Mouse (Mus musculus) left cerebral cortex, adult 9 months (tissue): ENCODE measurements around the gene Mat2a.
"Not testable (repeated sequence)": the region's sequence is repeated elsewhere in the genome, so short reads cannot be mapped to it uniquely, and the experiment has no call there.

Experiments used
- DNase-seq, 2 experiments: peaks; one replicate each; pipeline ENCODE4 v3.0.0; 2022; ENCODE audit warnings: low spot score in 2 of 2

Gene Mat2a

DNA sequence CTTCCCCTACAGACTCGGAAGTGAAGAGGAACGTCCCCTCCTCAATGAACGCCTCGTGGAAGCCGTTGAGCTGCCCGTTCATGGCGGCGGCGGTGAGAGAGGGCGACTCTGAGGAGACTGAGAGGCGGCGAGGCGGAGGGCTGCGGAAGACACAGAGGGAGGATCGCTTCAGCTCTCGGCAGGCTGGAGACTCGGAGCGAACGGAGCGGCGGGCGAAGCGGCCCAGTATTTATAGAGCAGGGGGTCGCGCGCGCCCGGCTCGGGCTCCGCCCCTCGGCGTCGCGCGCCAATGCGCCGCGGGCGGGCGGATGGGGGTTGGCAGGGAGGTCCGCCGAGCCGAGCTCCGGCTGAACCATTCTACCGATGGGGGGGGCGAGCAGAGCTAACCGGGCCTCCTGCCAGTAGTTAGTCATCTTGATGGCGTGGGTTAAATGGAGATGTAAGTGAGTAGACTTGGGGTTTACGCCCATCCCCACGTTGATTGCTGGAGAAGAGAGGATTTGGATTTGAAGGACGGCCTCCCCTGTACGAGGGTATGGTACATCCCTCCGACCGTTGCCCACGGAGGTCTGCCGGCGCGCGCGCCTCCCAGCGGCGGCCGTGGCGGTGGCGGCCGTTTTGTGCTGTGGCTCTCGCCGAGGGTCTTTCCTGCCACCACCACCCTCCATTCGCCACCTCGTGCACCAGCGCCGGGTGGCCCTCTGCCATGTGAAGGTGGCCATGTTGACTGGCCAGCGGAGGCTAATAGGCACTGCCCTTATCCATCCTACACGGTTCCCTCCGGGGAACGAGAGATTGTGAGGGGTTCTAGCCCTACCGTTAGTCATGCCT is at the start of gene Mat2a:
Gene Mat2a, minus strand, starts transcription at position 204 of the 831 bp plus-strand sequence.
- peak; percentile 94 to 97 for DNase-seq

DNA sequence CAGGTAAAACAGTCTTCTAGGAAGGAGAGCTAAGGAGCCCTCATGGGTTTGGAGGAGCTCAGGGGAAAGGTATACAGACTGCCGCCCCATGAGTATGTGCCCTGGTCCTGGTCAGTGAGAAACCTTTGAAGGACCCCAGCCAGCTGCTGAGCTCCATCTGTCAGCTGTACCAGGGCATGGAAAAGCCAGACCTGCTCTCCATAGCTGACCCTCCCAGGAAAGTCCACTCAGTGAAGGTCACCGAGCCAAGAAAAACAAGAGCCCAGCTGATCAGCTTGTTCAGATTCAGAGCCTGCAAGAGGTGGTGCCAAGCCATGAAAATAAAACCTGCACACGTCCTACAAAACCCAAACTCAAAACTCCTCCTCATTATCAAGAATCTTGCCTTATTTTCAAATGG is 49.5 kb upstream of the Mat2a start:
- no peak for DNase-seq

DNA sequence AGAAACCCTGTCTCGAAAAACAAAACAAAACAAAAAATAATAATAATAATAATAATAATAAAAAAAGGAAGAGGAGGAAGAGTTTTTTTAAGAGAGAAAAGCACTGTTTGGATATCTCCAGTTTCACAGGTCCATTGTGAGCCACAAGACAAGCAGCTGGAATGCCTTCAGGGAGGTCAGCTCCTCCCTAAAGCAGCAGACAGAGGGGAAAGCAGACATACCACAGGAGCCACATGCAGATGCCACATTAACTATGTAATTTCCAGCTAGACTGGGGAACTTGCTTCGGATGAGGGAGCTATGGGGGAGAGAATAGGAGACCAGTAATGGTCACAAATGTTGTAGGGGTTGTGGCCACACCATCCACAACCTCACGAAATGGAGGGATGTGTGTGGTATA is 47.9 kb upstream of the Mat2a start:
- DNase-seq, result no peak

DNA sequence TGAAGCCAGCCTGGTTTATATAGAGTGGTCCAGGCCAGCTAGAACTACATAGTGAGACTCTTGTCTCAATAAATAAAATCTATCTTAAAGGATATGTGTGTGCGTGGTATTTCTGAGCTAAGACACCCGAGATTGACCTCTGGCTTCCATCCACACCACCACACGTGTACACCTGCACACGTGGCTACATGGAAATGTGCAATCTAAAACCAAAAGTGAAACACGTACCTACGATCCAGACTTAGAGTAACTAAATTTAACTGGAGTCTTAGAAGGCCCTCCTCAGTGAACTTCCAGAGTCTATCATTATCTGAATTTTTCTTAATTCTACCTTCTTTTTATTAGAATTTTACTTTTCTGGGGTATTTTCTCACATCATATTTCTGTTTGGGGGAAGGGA is 46.9 kb upstream of the Mat2a start:
- DNase-seq, result no peak

DNA sequence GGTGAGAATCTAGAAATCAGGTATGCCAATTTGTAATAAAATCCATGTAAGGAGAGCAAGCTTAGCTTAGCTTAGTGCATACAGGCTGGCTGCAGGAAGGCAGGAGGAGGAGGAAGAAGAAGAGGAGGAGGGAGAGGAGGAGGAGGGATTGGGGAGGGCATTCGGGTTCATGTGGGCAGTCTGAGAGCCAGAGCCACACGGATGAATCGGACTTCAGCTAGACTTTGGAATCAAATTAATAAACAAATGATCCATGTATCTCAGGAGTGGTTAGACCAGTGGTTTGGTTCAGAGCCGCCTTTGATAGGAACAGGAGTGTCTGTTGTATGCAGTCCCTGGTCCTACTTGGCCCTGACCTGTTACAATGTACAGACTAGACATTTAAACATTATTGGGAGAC is 45.5 kb upstream of the Mat2a start:
- no peak for DNase-seq

DNA sequence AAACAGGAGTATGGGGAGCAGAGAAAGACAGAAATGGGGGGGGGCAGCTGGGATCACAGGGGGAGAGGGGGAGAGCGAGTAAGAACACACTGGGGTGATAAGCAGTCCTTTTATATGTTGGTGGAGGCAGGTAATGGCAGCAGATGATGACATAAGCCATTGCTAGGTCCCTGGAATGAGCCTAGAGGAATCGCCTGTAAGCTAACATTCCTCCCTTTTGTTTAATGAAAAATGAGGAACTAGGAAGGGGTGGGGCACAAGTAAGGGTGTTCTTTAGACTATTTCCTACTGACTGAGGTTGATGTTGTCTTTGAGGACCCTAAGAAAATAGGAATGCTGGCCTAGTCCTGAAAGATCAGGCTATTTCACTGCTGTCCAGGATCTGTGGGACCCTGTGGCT is 42.8 kb upstream of the Mat2a start:
- DNase-seq, result no peak

DNA sequence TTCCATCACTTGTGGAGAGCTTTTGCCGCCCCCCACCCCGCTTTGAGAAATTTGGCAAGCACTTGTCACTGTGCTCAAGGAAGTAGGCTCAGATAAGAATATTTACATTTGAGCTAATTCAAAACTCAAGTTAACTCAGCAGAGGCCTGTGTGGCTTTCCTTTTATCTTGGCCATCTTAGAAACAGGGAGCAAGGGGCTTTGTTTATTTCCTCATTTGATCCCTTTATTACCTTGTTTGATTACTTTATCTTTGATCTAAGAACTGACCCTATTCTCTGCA is 41.0 kb upstream of the Mat2a start:
- no peak for DNase-seq

DNA sequence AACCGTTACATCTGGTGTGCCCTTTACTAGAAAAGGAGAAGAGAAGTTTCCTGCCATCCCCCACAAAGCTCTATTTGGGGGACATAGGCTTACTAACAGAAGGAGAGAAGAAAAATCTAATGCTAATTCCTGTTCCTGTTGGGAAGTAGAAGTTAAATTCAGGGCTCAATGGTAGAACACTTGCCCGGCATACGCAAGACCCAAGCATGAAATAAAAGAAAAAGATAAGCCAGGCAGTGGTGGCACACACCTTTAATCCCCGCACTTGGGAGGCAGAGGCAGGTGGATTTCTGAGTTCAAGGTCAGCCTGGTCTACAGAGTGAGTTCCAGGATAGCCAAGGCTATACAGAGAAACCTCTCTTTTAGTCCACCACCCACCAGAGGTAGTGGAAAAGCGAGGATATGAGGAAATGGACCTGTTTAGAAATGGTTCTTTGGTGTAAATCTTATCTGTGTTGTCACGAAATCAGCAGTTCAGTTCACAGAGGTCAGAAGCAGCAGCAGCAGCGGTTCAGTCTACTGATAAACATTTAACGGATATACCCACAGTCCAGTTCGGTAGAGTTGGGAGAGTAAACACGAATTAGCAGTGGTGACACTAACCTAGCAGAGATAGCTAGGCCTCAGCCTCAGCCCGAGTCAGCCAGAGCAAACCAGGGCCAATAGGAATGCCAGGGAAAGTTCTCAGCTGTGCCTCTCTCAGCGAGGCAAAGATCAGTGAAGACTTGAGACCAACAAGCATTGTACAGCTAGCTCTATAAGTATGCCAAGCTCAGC is 40.5 kb upstream of the Mat2a start:
- no peak for DNase-seq

DNA sequence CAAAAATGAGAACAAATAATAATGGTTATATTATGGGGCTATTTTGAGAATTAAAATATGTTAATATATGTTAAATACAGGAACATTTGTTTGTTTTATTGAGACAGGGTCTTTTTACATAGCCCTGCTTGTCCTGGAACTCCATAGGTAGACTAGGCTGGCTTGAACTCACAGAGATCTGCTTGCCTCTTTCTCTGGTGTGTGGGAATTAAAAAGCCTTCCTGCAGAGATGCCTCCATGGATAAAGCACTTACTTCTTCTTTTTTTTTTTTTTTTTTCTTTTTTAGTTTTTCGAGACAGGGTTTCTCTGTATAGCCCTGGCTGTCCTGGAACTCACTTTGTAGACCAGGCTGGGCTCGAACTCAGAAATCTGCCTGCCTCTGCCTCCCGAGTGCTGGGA is 39.3 kb upstream of the Mat2a start:
- DNase-seq, result not testable (repeated sequence)

DNA sequence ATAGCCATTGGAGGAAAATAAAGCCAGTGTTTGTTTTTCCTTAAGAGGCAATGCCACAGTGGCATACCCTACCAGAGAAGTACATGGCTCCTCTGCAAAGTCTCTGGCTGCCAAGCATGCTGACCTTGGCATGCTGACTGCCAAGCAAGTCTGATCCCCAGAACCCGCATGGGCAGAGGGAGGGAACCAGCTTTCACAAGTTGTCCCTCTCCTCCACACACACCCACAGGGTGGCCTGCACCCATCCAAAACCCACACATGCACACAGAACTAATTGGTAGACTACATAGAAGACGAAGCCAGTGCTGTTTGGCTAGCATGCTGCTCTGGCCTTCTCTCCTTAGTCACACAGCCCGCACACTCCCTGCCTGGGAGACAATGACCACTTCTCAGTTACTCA is 38.3 kb upstream of the Mat2a start:
- no peak for DNase-seq

DNA sequence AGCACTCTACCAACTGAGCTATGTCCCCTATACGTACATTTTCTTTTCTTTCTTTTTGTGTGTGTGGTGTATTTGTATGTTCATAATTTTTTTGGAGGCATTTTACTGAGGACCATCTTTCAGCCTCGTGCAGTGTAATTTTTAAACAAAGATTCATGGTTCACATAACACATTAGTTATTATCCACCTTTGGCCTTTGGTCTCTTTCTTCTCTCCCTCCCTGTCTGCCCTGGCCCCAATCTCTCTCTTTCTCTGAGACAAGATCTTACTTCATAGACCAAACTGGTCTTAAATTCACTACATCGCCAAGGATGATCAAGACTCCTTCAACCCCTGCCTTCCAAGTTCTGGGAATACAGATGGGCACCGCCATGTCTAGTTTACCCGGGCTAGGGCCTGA is 37.5 kb upstream of the Mat2a start:
- DNase-seq, result no peak

DNA sequence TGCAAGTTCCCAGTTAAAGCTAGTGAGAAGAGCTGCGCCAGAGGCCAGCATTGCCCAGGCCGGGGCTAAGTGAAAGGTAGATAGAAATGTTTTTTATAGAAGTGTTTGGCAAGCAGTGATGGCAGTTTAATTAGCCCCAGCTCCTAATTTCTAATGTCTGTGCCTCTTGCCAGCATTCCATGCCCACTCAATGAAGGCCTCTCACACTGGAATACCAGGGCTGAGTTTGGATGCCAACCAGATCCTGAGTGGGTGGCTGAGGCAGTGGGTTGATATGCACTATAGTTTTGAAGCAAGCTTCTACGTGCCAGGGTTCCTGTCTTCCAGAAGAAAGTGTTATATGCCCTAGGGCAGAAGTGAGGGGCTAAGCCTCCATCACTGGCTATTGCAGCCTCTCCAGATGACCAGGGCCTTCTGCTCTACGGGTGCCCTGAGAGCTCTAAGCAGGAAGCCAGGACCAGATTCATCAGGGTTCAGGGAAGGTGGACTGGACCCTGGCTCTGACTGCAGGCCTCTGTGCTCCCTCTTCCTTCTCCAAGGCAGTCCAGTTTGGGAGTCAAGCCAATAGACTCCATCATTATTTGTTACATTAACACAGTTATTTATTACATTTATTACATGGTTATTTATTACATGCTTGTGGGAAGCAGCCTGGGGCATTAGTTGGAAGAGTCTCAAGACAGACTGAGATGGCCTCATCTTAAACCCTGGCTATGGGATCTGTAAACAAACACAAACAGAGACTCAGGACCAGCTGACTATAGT is 36.0 kb upstream of the Mat2a start:
- peak in 1 of 2 experiments; percentile 56 for DNase-seq

DNA sequence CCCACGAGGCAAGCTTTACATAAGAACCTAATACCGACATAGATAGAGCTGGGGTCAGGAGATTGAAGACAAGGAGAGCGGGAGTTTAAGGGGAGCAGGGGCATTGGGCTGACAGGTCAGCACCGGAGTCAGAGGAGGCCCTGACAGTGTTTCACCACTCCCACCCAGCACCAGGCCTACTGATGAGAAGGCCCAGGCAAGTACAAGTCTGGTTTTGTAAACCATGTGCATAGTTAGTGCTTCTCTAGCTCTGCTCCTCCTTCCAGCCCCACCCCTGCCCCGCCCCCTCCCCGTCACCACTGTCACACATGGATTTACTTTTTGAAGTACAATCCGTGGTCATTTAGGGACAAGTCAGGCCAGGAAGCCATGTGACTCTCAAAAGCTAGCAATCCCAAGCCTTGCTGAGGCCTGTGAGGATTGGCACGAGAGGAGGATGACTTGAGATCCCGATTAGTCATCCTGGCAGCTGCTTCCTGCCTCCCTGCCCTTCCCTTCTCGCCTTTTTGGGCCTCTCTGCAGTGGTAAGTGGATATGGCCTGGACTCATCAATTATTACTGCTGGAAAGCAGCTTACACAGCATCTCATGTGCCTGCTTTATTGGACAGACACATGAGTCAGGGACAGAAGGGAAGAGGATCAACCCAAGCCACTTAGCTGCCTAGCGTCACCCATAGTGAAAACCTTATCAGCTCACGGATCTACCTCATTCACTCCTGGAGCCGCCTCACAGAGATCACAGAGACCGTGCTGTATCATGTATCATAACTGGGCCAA is 34.1 kb upstream of the Mat2a start:
- DNase-seq, result no peak

DNA sequence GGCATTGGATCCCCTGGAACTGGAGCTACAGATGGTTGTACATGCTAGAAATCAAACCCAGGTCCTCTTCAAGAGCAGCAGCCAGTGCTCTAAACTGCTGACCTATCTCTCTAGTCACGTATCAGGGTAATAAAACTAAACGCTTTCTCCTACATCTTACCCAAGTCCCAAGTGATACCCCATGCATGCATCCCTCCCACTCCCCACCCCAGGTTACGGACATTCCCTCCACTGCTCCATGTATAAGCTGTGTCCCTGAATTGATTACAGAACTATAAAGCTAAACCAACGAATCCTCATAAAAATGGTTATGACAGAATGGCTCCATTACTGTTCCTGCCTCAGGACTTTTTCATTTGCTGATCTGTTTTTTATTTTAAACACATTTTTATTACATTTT is 26.8 kb upstream of the Mat2a start:
- DNase-seq, result no peak

DNA sequence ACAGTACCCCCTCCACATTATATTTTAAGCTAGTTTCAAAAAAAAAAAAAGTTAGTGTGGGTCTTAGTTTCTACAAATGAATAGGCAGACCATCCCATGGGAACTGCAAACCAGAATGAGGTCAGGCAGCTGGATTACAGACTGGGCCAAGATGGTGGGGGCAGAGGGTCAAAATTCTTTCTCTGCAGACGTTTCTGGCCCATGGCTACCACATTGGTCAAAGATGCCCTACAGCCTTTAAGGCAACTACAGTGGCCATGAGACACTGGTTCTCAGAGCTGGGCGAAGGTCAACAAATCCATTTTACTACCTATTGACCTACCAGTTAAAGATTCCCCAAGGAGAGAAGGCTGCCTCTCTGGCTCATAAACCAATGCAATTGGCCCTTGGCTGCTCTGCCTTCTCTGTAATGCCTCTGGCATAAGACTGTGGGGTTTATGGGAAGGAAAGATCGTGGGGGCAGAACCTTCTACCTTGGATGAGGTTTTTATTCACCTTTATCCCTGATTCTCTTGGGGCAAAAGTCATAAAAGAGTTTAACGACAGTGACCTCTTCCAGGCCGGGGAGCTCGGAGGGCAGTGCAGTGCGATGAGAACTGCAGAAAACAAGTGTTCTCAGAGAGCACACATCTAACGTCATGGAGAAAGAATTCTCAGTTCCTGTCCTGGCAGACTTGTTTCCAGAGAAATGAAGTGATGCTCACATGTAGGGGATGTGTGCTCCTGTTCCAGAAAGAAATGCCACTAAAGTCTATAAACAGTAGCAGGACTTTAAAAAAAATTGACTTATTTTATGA is 26.2 kb upstream of the Mat2a start:
- no peak for DNase-seq

DNA sequence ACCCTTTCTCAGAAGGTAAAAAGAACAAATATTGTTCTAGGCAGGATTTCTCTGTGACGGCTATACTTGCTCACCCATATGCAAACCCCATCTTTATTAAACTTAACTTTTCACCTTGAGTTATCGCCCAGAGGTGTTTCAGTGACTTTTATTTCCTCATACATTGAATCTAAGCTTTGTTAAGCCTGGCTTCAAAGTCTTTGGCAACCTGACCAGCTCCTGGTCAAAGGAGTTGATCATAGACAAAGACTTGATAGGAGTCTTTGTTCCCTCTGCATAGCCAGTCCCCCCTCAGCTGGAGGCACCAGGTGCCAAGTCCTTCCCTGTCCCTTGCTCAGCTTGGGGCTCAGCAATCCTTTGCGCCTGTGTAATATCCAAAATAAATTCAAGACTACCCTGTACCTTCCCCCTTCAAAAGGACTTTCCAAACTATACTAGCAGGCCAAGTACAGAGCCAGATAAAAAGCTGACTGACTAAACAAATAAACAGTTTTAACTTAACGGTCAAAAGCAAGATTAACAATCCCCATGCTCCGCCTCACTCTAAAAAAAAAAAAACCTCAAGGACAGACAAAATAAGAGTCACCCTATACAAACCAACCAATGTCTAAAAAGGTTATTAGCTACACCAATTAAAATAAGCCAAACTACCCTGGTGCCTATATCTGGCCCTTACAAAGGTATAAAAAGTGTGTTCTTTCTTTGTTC is 23.3 kb upstream of the Mat2a start:
- not testable (repeated sequence) for DNase-seq

DNA sequence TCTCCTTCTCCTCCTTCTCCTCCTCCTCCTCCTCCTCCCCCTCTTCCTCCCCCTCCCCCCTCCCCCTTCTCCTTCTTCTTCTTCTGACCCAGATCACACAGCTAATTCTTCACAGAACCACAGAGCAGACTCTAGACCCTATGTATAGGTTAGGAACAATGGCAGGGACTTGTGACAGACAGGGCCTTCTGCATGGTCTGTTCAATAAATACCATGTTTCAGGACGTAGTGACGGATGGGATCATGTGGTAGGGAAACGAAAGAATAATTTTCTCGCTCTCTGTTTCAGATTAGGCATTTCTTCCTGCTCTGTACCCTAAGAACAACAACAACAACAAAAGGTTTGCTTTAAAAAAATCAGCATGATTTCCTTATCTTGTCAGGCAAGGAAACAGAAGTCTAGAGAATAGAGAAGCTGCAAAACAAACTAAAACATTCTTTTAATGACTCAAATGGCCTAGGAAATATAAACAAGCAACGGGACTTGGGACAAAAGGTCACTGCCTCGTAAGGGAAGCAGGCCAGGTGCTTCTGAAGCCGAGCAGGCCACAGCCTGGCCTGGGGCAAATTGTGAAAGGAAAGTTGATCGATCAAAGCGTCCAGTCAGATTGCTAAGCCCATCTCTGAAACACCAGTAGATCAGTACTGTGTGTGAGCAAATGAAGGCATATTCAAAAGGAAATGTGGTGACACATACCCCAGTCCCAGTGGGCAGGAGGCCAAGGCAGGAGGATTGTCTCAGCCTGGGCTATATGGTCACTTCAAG is 20.9 kb upstream of the Mat2a start:
- no peak for DNase-seq

DNA sequence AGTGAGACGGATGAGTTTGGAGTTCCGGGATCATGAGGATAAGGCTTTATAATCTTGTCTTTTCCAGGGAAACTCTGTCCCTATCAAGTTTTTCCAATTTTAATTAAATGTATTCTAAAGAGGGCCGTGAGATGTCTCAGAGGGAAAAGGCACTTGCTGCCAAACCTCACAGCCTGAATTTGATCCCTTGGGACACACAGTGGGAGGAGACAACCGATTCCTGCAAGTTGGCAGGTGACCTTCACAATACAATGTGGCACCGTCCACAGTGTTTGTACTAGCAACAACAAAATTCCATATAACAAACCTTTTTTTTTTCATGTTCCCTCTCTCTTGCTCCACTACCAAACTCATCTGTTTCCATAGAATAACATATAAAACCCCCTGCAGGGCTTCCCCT is 19.6 kb upstream of the Mat2a start:
- no peak for DNase-seq

DNA sequence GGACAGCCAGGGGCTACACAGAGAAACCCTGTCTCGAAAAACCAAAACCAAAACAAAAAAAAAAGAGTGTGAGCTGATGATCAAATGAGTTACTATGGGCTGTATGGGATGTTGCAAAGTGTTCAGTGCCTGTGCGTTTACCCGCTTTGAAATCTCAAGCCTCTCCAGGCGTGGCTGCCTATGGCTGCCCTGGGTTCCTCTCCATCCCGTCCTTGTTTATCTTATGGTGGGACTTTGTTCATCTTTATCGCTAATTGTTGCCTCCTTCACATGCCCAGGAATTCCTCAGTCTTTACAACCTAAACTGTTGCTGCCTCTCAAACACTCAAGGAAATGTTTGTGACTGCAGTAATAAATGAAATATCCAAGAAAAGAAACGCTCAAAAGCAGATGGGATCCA is 19.1 kb upstream of the Mat2a start:
- no peak for DNase-seq

DNA sequence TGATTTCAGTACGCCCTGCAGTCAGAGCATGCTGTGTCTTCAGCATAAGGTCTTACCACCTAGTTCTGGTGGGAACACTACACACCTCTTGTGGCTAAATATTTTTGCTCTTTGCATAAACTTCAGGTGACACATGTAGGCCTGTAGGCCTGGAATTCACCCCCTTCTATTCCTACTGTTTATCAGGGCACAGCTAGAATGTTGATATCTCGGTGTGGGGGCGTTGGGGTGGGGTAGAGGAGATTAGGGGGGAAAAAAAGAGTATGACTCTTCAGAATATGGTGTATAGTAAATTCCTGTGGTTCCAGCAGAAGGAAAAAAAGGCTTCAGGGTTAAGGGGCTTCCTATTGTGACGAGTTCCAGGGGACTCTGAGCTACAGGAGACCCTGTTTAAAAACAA is 17.2 kb upstream of the Mat2a start:
- DNase-seq, result no peak
